Mouse (Mus musculus) lung, postnatal 14 days (tissue): ENCODE results near the gene Lenep.
"Not testable (repeated sequence)": the region's sequence is repeated elsewhere in the genome, so short reads cannot be mapped to it uniquely, and the experiment has no call there.

Experiments used
- DNase-seq: peaks from one replicate; pipeline ENCODE4 v3.0.0; 2021

Lenep gene

DNA sequence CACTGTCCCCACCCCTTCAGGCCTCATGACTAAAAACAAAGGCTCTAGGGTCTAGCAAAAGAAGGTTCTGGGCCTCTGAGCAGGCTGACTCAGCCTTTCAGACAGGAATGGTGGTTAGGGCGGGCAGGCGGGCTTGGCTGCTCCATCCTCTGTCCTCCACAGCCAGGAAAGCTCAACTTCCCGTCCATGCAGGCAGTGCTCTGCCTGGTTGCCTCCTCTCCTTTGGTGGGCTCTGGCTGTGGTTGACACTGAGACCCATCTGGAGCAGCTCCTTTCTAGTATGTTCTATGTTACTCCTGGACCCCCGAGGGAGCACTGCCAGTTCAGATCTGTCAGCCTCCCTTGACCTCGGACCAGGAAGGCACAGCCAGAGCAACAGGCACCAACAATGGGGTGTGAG lies at the start of gene Lenep:
Gene Lenep (minus strand): TSS at position 101 of the 400 bp plus-strand sequence.
- DNase-seq, result no peak

- peak; percentile 16 for DNase-seq
Observed at GRCm38 (mm10) chr3:89451916-89452315, 49.3 kb upstream of the Lenep start.

DNA sequence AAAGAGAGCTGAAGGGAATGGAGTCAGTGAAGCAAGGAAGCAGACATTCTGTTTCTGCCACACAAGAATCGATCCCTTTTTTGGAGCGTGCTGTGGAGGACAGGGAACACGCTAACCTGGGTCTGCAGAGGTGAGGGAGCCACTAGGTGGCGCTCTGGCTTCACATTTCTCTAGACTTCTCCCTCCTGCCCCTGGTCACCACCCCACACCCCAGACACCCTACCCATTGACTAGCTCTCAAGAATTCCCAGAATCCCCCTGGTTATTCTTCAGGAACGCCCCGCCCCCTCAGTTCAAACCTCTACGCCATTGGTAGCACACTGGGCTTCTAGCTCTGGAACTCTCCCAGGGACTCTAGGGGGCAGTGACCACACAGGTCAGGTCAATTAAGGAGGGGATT lies 46.9 kb upstream of the Lenep start:
- peak; percentile 82 for DNase-seq

DNA sequence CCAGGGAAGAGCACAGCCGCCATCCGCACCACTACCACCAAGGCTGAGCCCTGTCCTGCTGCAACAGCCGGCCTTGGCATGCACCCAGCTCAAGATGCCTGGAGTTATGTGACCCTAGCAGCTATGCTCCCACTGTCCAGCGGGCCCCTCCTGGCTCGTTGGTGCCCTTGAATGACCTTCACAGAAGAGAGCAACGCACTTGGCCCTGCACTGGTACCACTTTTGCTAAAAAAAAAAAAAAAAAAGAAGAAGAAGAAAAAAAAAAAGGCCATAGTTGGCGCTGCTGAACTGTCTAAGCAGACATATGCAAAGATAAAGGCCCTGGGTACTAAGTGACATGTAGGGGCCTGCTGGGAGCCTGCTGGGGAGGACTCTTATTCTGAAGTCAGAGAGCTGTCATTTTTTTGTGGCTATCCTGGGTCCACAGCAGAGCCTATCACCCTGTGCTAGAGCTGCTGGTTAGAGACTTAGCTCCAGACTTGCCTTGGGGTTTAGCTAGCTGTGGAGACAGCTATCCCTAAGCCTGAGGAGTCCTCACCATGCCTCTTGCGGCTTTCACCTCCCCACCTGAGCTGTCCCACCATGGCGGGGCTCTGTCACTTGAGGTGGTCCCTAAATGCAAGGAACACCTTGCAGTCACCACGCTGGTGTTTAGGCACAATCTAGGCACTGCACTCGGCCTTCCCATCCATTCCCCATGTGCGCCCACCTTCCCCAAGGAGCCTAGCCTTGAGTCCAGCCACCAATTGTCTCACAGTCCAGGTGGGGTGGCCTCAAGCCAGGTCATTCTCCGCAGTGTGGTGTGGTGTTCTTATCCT lies 46.3 kb upstream of the Lenep start:
- peak; percentile 66 for DNase-seq

DNA sequence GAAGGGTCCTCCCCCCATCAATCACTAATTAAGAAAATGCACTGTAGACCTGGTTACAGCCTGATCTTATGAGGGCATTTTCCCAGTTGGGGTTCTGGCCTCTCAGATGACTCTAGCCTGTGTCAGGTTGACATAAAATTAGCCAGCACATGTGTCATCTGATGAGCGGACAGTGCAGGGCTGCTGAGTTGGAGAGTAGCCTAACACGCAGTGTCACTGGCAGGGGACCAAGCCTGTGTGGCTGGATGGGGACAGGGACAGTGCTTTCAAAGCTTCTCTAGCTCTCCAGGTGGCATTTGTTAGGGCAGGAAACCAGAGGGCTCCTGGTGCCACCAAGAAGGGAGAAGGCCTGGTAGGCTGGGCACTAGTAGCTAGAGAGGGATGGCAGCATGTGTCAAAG lies 38.1 kb upstream of the Lenep start:
- DNase-seq, result no peak

DNA sequence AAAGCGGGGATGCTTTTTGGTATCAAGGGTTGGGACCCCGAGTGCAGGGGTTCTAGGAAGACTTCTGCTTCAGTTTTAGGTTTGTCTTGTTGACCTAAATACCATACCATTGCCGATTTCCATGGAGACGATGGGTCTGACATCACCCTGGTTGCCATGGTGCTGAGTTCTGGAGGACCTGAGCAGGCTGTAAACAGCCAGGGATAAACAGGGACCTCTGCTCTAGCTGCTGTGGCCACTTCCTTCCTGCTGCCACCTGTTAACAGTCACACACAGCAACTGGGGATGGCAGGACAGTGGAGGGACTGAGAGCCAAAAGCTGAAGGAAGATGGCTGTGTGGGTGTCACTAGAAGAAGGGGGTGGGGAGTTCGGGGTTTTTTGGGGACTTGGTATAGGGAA lies 34.7 kb upstream of the Lenep start:
- DNase-seq, result peak; percentile 49

DNA sequence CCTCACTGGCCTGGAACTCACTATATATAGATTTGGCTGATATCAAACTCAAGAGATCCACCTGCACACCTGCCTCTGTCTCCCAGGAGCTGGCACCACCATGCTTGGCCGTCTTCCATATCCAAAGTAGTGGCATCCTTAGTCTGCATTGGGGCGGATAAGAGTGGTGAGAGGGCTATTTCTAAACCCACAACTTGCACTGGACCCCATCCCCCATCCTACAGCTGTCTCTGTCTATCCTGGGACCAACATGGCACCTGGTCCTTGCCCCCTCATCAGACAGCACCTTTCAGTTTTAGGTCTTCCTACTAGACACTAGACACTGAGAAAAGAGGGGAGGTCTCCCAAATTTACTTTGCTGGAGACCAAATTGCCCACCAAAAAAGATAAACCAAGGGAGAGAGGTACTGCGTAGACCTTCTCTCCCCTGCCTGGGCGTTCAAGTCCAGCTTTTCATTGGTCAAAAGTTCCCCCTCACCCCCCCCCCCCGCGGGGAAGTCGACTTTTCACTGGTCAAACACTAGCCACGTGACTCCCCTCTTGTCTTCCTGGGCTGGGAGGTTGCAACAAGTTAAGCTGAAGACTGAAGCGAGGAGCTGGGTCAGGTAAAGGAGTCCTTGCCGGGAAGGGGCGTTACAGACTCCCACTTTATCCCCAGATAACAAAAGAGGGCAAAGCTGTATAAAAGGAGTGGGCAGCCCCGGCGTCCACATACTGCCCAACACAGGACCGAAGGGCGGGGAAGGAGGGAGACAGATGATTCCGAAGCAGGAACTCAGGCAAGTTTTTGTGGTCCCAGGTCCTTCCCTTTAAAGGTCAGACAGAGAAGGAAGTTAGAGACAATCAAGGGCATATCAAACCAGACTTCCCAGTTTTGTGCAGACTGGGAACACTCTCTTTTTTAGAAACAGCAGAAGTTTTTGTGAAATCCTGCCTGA lies 33.9 kb upstream of the Lenep start, which contains the start of gene Pbxip1:
Gene Pbxip1 (plus strand): TSS at position 531 of the 938 bp plus-strand sequence.
- DNase-seq, result peak; percentile 73

DNA sequence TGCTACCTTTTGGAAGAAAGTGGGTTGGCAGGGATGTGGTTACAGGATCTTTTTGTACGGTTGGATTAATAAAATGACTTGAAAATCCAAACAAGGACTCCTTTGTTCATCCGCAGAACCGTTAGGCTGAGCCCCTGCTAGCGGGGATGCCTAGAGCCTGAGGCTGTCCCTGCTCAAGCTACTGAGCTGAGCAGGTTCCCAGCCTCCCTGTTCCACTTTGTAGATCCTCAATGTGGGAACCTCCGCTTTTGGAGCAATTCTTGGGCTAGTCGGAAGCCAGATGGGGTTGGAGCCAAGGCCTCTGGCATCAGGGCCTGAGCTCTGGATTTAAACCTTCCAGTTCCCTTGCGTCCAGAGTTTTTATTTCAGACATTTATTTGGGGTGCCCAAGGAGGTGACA lies 32.4 kb upstream of the Lenep start:
- DNase-seq, result no peak

DNA sequence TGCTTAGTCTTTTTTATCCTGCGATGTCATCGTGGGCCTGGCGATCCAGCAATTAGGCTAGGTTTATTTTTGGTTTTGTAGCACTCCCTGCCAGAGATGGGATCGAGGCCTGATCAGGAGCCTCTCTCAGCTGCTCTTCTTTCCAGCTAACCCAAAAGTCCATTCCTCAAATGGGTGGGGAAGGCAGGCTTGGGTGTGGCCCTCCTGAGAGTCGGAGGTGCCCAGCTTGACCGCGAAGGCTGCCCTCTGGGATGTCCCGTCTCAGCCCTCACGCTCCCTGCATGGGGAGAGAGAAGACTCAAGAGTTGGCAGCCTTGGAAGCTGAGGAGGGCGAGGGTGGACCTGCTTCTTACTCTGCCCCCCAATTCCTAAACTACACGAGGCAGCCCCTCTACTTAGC lies 31.9 kb upstream of the Lenep start:
- DNase-seq, result no peak

GRCm38 (mm10) chr3:89432606-89433005 lies 30.0 kb upstream of the Lenep start:
- DNase-seq, result no peak

DNA sequence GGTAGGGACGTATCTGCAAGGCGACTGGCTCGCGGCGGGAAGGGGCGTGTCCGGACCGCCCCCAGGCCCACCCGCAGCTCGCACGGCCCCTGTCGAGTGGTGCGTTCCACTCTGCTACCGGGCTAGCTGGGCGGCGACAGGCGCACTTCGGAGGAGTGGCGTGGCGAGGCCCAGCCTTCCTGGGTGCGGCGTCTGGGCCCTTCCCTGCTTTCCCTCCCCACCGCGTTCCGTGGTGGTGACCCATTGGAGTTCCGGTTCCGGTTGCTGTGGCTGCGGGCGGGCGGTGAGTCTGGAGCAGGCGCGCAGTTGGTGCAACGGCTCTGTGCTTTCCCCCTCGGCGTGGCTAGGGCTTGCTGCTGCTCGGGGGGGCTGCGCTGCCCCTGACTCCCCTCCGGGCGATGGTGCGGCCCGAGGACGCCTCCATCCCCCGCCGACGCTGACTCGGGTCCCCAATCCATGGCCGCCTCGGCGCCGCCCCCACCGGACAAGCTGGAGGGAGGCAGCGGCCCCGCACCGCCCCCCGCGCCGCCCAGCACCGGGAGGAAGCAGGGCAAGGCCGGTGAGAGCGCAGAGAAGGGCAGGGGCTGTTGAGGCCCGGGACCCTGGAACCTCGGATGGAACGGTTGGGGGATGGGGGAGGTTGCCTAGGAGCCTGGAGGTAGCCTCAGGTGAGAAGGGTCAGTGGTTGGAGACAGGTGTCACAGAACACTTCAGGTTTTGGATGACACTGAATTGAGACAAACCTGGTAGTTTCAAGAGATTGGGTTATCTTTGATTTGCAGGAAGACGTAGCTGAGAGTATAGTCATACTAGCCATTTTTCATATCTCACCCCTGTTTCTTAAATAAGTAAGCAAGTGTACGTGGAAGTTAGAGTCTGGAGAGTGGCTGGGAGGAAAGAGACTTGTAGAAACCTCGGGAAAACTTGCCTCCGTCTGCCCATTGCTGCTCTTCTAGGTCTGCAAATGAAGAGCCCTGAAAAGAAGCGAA lies 27.9 kb upstream of the Lenep start, which contains the start of gene Pygo2:
Gene Pygo2 (plus strand): TSS at position 44 of the 989 bp plus-strand sequence.
- DNase-seq, result peak; percentile 95

- not testable (repeated sequence) for DNase-seq
Observed at GRCm38 (mm10) chr3:89429021-89429420, 26.4 kb upstream of the Lenep start.

GRCm38 (mm10) chr3:89425876-89426275 lies 23.3 kb upstream of the Lenep start:
- no peak for DNase-seq

DNA sequence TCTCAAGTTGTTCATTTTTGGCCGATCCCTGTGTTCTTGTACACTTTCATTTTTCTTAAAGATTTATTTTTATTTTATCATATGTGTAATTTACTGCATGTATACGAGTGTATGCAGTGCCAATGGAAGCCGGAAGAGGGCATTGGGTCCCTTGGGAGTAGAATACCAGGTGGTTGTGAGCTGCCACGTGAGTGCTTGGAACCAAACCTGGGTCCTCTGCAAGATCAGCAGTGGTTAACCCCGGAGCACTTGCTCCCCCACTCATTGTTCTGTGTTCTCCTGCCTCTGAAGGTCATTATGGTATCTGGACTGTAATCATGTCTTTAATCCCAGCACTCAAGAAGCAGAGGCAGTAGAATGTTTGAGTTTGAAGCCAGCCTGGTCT lies 22.5 kb upstream of the Lenep start:
- no peak for DNase-seq

- DNase-seq, result no peak
Observed at GRCm38 (mm10) chr3:89424416-89425140, 22.0 kb upstream of the Lenep start.

GRCm38 (mm10) chr3:89422556-89423205 lies 20.1 kb upstream of the Lenep start:
- no peak for DNase-seq

- peak; percentile 28 for DNase-seq
Observed at GRCm38 (mm10) chr3:89421810-89422473, 19.3 kb upstream of the Lenep start.

DNA sequence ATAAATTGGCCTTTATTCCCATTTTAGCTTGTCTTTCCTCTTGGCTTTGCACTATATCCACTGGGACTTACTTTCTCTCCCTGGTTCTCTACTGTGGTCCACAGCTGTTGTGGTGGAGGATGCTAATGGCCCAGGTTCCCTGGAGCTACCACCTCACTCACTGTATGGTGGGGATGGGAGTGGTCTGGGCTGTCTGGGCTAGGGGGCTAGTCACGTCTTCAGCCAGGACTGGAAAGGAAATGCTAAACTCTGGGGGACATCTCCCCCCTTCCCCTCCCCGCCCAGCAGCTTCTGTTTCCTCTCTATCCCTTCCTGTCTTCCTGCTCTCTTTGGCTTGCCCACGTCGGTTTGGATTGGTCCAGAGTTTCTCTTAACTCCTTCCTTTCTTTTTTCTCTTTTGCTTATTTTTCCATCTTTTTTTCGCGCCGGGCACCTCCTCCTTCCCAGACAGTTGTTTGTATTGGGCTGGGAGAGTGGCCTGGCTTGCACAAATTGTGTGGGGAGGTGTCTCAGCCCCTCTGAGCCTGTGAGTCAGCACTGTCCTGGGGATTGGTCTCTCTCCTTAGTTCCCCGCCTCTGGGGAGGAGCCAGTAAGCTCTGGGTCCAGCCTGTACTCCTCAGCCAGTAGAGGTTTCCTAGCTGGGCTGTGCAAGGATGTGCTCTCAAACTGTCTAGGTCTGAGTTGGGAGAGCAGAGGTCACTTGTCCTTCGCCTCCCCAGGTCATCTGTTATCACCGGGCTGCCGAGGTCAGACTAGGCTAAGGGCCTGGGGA lies 18.6 kb upstream of the Lenep start:
- DNase-seq, result peak; percentile 80

DNA sequence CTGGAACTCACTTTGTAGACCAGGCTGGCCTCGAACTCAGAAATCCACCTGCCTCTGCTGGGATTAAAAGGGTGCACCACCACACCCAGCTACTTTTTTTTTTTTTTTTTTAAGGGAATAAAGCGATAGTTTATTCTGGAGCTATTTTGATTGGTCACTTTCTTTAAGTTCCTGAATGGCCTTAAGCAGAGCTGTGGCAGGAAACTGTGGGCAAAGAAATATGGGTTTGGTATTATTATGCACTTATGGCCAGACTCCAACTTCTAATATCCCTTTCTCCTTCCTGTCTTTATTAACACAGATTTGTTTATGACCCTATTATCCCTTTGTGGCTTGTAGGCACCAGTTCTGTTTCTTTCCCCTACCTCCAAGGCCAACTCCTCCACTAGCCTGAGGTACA lies 17.8 kb upstream of the Lenep start:
- DNase-seq, result no peak

DNA sequence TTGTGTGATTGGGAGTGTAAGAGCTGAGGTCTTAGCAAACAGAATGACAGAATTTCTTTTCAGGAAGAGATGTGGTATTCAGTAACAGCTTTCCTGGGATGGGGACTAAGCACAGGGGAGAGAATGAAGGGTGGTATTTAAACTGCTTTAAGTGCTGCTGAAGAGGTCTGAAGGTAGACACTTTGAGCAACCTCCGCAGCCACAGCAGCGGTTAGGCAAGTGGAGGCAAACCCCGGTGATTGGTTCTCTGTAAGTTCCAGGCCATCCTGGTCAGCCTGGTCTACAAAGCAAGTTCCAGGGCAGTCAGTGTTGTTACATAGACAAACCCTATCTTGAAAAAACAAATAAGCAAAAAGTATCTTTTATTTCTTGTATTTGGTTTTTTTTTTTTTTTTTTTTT lies 17.4 kb upstream of the Lenep start:
- DNase-seq, result no peak
